Mouse (Mus musculus): Measurements from ENCODE around the gene Tmc8. TPM values are rescaled to one million over a fixed set of nuclear protein-coding genes. Genes with fewer than 3 reads are reported as not detected.

Gene Tmc8
- polyA plus RNA-seq, 1 experiment from 2014 or later = 1.6 TPM

DNA sequence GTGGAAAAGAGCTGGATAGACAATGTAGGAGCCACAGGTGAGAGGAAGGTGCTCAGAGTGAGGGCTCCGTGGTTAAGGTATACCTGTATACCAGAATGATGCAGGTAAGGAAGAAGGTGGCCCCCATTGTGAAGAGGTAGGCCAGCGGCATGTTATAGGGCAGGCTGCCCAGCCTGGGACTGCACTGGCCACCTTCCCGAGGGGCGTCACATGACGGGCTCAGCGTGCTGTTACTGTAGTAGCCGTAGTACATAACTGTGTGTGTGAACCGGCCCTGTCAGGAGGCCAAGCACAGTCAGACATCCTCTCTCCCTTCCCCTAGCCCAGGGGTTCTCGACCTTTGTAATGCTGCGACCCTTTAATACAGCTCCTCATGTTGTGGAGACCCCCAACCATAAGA lies 7.0 kb upstream of the Tmc8 start:
- peaks cover 82% of the 10 kb centered on the region for H3K36me3 ChIP-seq (ENCODE audit: control insufficient read depth, insufficient read depth, low read length)
- no peak overlapping the region for H3K4me3 ChIP-seq (ENCODE audit: control insufficient read depth in 1 of 2, insufficient read depth in 1 of 2, low read depth in 1 of 2, low read length in 2 of 2)
- no peak for ATAC-seq (ENCODE audit: insufficient number of reproducible peaks, insufficient read depth, low FRiP score, low read depth)
- H3K27me3 ChIP-seq (ENCODE audit: control insufficient read depth, insufficient read depth, low read length) = no peaks in the 10 kb centered on the region
- no peak overlapping the region for H3K27ac ChIP-seq (replicated peaks in 1 of 2; ENCODE audit: control insufficient read depth in 1 of 2, insufficient read depth in 1 of 2, low read depth in 2 of 2, low read length in 2 of 2)
- no peak overlapping the region for H3K9ac ChIP-seq (ENCODE audit: low read length)
- no peaks in the 10 kb centered on the region for H3K9me3 ChIP-seq (ENCODE audit: control insufficient read depth, low read length)
- WGBS = 89% methylated on average over 10 of the region's 10 CpGs
- H3K4me2 ChIP-seq (ENCODE audit: low read length) = no peak overlapping the region
- H3K4me1 ChIP-seq (ENCODE audit: control insufficient read depth in 2 of 2, insufficient read depth in 2 of 2, low read length in 2 of 2) = peaks cover 7 to 12% of the 10 kb centered on the region in 2 experiments

DNA sequence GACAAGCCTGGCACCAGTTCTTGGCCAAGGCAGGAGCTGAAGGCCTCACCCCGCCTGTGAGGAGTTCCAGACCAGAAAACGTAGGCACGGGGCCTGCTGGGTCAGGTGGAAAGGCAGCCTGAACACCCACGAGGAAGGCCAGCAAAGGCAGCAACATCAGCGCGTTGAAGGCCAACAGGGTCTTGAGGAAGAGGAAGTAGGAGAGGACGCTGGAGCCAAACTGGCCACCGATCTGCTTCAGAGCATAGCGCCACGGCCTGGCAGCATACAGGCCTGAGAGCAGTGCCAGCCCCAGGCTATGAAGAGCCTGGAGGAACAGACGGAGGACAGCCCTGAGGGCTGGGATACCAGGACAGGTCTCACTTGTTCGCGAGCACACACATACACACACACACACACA lies 6.3 kb upstream of the Tmc8 start:
- 90% methylated on average over 13 of the region's 13 CpGs for WGBS
- ATAC-seq (ENCODE audit: insufficient number of reproducible peaks, insufficient read depth, low FRiP score, low read depth) = no peak
- Histone ChIP-seq H3K36me3 (ENCODE audit: control insufficient read depth, insufficient read depth, low read length) (peaks cover 78% of the 10 kb centered on the region), H3K4me1 (ENCODE audit: control insufficient read depth in 2 of 2, insufficient read depth in 2 of 2, low read length in 2 of 2) (peaks cover 8 to 12% of the 10 kb centered on the region in 2 experiments), H3K4me2 (ENCODE audit: low read length) (no peak overlapping the region), H3K9me3 (ENCODE audit: control insufficient read depth, low read length) (no peaks in the 10 kb centered on the region), H3K27ac (replicated peaks in 1 of 2; ENCODE audit: control insufficient read depth in 1 of 2, insufficient read depth in 1 of 2, low read depth in 2 of 2, low read length in 2 of 2) (no peak overlapping the region), H3K4me3 (ENCODE audit: control insufficient read depth in 1 of 2, insufficient read depth in 1 of 2, low read depth in 1 of 2, low read length in 2 of 2) (no peak overlapping the region), H3K27me3 (ENCODE audit: control insufficient read depth, insufficient read depth, low read length) (no peaks in the 10 kb centered on the region), H3K9ac (ENCODE audit: low read length) (no peak overlapping the region)

DNA sequence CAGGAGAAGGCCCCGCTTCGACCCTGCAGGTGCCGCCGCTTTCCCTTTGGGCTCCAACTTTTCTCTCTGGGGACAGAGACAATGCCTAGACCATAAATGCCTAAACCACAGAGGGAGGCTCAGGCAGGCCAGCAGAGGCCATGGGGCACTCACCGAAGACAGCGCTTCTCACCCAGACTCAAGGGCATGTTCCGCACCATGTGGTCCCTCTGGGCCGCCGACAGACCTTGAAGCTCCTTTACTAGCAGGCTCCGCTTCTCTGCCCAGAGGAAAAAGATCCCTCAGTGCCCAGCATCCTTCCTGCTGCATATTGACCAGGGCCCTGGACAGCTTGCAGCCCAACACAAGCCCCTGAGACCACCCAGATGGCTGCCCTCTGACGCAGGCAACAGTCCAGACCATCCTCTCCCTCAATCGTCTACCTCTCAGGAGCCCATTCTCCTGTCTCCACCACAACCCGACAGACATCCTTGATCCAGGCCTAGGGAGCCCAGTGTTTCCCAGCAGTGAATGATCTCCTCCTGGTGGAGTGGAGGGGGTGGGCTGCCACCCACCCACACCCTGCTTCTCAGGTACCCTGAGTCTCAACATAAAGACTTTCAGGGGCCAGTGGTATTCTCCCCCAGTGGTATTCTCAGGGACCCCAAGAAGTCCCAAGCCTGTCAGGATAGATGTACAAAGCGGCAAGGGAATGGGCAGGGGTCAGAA lies 5.6 kb upstream of the Tmc8 start:
- H3K4me2 ChIP-seq (ENCODE audit: low read length) = no peak overlapping the region
- no peak overlapping the region for H3K9ac ChIP-seq (ENCODE audit: low read length)
- H3K4me1 ChIP-seq (ENCODE audit: control insufficient read depth in 2 of 2, insufficient read depth in 2 of 2, low read length in 2 of 2) = peaks cover 15 to 17% of the 10 kb centered on the region in 2 experiments
- no peaks in the 10 kb centered on the region for H3K27me3 ChIP-seq (ENCODE audit: control insufficient read depth, insufficient read depth, low read length)
- WGBS = 88% methylated on average over 14 of the region's 14 CpGs
- no peak for ATAC-seq (ENCODE audit: insufficient number of reproducible peaks, insufficient read depth, low FRiP score, low read depth)
- H3K36me3 ChIP-seq (ENCODE audit: control insufficient read depth, insufficient read depth, low read length) = peaks cover 72% of the 10 kb centered on the region
- H3K9me3 ChIP-seq (ENCODE audit: control insufficient read depth, low read length) = no peaks in the 10 kb centered on the region
- no peak overlapping the region for H3K27ac ChIP-seq (replicated peaks in 1 of 2; ENCODE audit: control insufficient read depth in 1 of 2, insufficient read depth in 1 of 2, low read depth in 2 of 2, low read length in 2 of 2)
- H3K4me3 ChIP-seq (ENCODE audit: control insufficient read depth in 1 of 2, insufficient read depth in 1 of 2, low read depth in 1 of 2, low read length in 2 of 2) = no peak overlapping the region

DNA sequence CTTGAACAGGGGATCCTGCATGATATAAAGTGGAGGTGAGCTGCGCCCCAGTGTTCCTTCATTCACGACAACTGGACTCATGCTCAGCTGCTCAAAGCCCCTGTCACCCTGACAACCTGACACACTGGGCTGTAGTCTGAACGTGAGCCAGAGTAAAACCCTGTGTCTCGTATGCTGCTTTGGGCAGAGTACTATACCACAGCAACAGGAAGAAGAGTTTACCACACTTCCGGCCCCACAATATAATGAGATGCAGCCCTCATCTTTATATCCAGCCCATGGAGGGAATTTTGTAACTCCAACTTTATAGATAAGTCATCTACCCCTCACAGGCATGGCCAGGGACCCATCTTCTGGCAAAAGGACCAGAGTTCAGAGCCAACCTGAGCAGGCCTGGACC lies 4.8 kb upstream of the Tmc8 start:
- no peak for ATAC-seq (ENCODE audit: insufficient number of reproducible peaks, insufficient read depth, low FRiP score, low read depth)
- Histone ChIP-seq H3K4me1 (ENCODE audit: control insufficient read depth in 2 of 2, insufficient read depth in 2 of 2, low read length in 2 of 2) (peaks cover 22 to 26% of the 10 kb centered on the region in 2 experiments), H3K4me2 (ENCODE audit: low read length) (no peak overlapping the region), H3K27ac (replicated peaks in 1 of 2; ENCODE audit: control insufficient read depth in 1 of 2, insufficient read depth in 1 of 2, low read depth in 2 of 2, low read length in 2 of 2) (no peak overlapping the region), H3K9ac (ENCODE audit: low read length) (no peak overlapping the region), H3K9me3 (ENCODE audit: control insufficient read depth, low read length) (no peaks in the 10 kb centered on the region), H3K36me3 (ENCODE audit: control insufficient read depth, insufficient read depth, low read length) (peaks cover 64% of the 10 kb centered on the region), H3K27me3 (ENCODE audit: control insufficient read depth, insufficient read depth, low read length) (no peaks in the 10 kb centered on the region), H3K4me3 (ENCODE audit: control insufficient read depth in 1 of 2, insufficient read depth in 1 of 2, low read depth in 1 of 2, low read length in 2 of 2) (no peak overlapping the region)
- 84% methylated on average over 5 of the region's 5 CpGs for WGBS

DNA sequence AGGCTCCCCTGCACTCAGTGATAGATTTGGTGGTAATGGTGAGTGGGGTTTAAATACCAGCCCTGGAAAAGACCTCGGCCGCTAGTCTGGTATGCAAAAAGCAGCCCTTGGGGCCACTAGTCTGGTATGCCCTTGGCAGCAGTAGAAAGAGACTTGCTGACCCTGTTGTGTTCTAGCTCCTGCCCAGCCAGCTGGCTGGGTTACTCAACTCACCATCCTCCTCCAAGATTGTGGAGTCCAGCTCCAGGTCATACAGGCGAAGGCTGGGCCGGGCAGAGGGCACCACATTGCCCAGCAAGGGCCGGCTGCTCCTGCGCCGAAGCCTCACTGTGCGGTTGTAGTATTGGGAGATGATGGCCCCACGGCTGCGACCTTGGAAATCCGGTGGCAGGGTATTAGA lies 3.8 kb upstream of the Tmc8 start:
- WGBS = 86% methylated on average over 11 of the region's 11 CpGs
- H3K9ac ChIP-seq (ENCODE audit: low read length) = no peak overlapping the region
- ATAC-seq (ENCODE audit: insufficient number of reproducible peaks, insufficient read depth, low FRiP score, low read depth) = no peak
- H3K4me3 ChIP-seq (ENCODE audit: control insufficient read depth in 1 of 2, insufficient read depth in 1 of 2, low read depth in 1 of 2, low read length in 2 of 2) = no peak overlapping the region
- H3K4me1 ChIP-seq (ENCODE audit: control insufficient read depth in 2 of 2, insufficient read depth in 2 of 2, low read length in 2 of 2) = peaks cover 25 to 32% of the 10 kb centered on the region in 2 experiments
- no peaks in the 10 kb centered on the region for H3K9me3 ChIP-seq (ENCODE audit: control insufficient read depth, low read length)
- no peaks in the 10 kb centered on the region for H3K27me3 ChIP-seq (ENCODE audit: control insufficient read depth, insufficient read depth, low read length)
- 0 out of 4 replicates have a peak overlapping the region, but pooled peaks of 1 of the 2 experiments have one; percentile 94 for H3K27ac ChIP-seq (replicated peaks in 1 of 2; ENCODE audit: control insufficient read depth in 1 of 2, insufficient read depth in 1 of 2, low read depth in 2 of 2, low read length in 2 of 2)
- peaks cover 54% of the 10 kb centered on the region for H3K36me3 ChIP-seq (ENCODE audit: control insufficient read depth, insufficient read depth, low read length)
- H3K4me2 ChIP-seq (ENCODE audit: low read length) = no peak overlapping the region

DNA sequence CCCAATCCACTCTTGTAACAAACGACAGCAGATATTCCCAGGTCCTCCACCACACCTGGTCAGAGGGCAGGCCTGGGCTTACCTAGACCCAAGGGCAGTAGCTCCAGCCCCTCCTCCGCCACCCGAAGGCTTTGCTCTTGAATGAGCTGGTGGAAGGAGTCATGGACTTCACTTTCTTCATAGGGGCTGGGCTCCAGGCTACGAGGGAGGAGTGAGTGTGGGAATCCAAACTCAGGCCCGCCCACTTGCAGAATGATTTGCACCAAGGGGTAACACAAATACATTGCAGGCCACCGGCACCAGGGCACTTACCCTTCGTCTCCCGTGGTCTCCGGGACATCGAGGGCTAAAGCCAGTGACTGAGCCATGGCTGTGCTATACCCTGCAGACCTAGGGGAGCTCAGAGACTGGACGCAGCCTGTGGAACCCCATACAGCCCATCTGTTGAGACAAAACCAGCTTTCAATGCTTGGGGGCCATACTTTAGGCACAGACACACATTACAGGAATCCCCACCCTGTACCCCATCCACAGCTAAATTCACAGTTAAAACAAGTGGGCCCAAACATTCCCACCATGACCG lies 2.9 kb upstream of the Tmc8 start:
- Histone ChIP-seq H3K4me2 (ENCODE audit: low read length) (peak overlapping the region; percentile 100), H3K4me1 (ENCODE audit: control insufficient read depth in 2 of 2, insufficient read depth in 2 of 2, low read length in 2 of 2) (peaks cover 29 to 37% of the 10 kb centered on the region in 2 experiments), H3K4me3 (ENCODE audit: control insufficient read depth in 1 of 2, insufficient read depth in 1 of 2, low read depth in 1 of 2, low read length in 2 of 2) (peak overlapping the region; percentile 51 to 60), H3K27me3 (ENCODE audit: control insufficient read depth, insufficient read depth, low read length) (no peaks in the 10 kb centered on the region), H3K9me3 (ENCODE audit: control insufficient read depth, low read length) (no peaks in the 10 kb centered on the region), H3K36me3 (ENCODE audit: control insufficient read depth, insufficient read depth, low read length) (peaks cover 46% of the 10 kb centered on the region), H3K9ac (ENCODE audit: low read length) (peak overlapping the region; percentile 85), H3K27ac (replicated peaks in 1 of 2; ENCODE audit: control insufficient read depth in 1 of 2, insufficient read depth in 1 of 2, low read depth in 2 of 2, low read length in 2 of 2) (peak overlapping the region; percentile 88 to 94)
- ATAC-seq (ENCODE audit: insufficient number of reproducible peaks, insufficient read depth, low FRiP score, low read depth) = no peak
- 57% methylated on average over 12 of the region's 12 CpGs for WGBS

DNA sequence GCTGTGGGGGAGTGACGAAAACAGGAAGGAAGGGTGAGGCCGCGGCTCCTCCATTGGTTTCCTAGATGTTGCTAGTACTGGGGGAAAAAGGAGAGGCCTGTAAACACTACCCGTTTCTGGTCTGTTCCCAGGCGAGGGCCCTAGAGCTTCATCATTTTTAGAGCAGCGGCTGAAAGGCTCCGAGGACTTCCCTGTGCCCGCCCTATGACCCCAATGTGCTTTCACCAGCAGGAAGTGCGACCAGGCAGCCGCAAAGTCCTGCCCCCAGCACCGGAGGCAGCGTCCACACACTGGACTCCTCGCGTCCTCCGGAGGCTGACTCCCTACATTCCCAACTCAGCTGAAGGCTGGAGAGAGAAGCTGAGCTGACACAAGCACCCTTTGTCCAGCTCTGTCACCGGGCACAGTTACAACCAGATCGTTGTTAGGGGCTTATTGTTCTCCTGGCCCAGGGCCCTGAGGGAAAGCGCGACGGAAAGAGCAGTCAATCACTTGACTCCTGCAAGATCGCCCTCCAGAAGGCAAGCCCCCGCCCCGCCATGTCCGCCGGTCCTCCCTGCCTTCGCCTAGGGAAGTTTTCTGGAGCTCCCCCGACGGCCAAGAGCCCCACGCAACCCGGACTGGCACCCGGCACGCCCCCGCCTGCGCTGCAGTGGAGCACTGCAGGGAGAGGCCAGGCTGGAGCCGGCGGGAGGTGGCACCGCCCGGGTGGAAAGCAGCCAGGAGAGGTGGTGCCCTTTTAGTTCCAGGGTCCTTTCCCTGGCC lies 2.3 kb upstream of the Tmc8 start:
- WGBS = 4% methylated on average over 38 of the region's 38 CpGs
- Histone ChIP-seq H3K27ac (replicated peaks in 1 of 2; ENCODE audit: control insufficient read depth in 1 of 2, insufficient read depth in 1 of 2, low read depth in 2 of 2, low read length in 2 of 2) (peak overlapping the region; percentile 88 to 94), H3K9ac (ENCODE audit: low read length) (peak overlapping the region; percentile 85), H3K27me3 (ENCODE audit: control insufficient read depth, insufficient read depth, low read length) (no peaks in the 10 kb centered on the region), H3K4me1 (ENCODE audit: control insufficient read depth in 2 of 2, insufficient read depth in 2 of 2, low read length in 2 of 2) (peaks cover 29 to 37% of the 10 kb centered on the region in 2 experiments), H3K4me3 (ENCODE audit: control insufficient read depth in 1 of 2, insufficient read depth in 1 of 2, low read depth in 1 of 2, low read length in 2 of 2) (peak overlapping the region; percentile 51 to 60), H3K36me3 (ENCODE audit: control insufficient read depth, insufficient read depth, low read length) (peaks cover 39% of the 10 kb centered on the region), H3K4me2 (ENCODE audit: low read length) (peak overlapping the region; percentile 100), H3K9me3 (ENCODE audit: control insufficient read depth, low read length) (no peaks in the 10 kb centered on the region)
- peak; percentile 7; the same call in 1 of the 2 replicates for ATAC-seq (ENCODE audit: insufficient number of reproducible peaks, insufficient read depth, low FRiP score, low read depth)
